Mouse (Mus musculus) intestine, postnatal 0 days (tissue): ENCODE data around the gene Lrrfip2. TPM values are rescaled to one million over a fixed set of nuclear protein-coding genes. Genes with fewer than 3 reads are reported as not detected.

Experiments
- ATAC-seq: fragments of 200-750 bp; cut with Nextera tagmentation; 2 replicates; pipeline ENCODE4 v1.8.0; 2017; ENCODE audit warnings: mild to moderate bottlenecking, moderate TSS enrichment, moderate library complexity
- H3K27ac ChIP-seq: fragments of 300-500 bp; sonication (generic); 2 replicates; pipeline ENCODE4 v1.5.1; 2014; ENCODE audit warnings: mild to moderate bottlenecking, low read depth, low read length, moderate library complexity
- H3K27me3 ChIP-seq: fragments of 300-500 bp; sonication (generic); replicated peaks from 2 replicates; pipeline ENCODE4 v1.6.1; 2014; ENCODE audit warnings: low read length, mixed read lengths; ENCODE audit not compliant: control insufficient read depth, insufficient read depth
- H3K36me3 ChIP-seq: fragments of 300-500 bp; sonication (generic); 2 replicates; pipeline ENCODE4 v1.6.1; 2014; ENCODE audit warnings: mild to moderate bottlenecking, moderate library complexity; ENCODE audit not compliant: control insufficient read depth, insufficient read depth
- H3K4me1 ChIP-seq: fragments of 300-500 bp; sonication (generic); replicated peaks from 2 replicates; pipeline ENCODE4 v1.6.1; 2014; ENCODE audit warnings: antibody characterized with exemption, low read length, mixed read lengths; ENCODE audit not compliant: control insufficient read depth, insufficient read depth
- H3K4me2 ChIP-seq: fragments of 300-500 bp; sonication (generic); replicated peaks from 2 replicates; pipeline ENCODE4 v1.6.1; 2014; ENCODE audit warnings: low read depth, mild to moderate bottlenecking, moderate library complexity
- H3K4me3 ChIP-seq: fragments of 300-500 bp; sonication (generic); 2 replicates; pipeline ENCODE4 v1.5.1; 2014; ENCODE audit warnings: low read depth, low read length
- H3K9ac ChIP-seq: fragments of 300-500 bp; sonication (generic); 2 replicates; pipeline ENCODE4 v1.6.1; 2014; ENCODE audit warnings: mild to moderate bottlenecking, low read depth, low read length
- H3K9me3 ChIP-seq: fragments of 300-500 bp; sonication (generic); 2 replicates; pipeline ENCODE4 v1.6.1; 2016; ENCODE audit warnings: mixed run types; ENCODE audit not compliant: control insufficient read depth
- CTCF ChIP-seq: sonication (generic); IDR thresholded peaks from 2 replicates; pipeline ENCODE4 v1.5.1; 2016; ENCODE audit warnings: low read depth, mild to moderate bottlenecking, control low read depth, antibody characterized with exemption, moderate library complexity
- WGBS: fragments of 180-500 bp; shearing (Covaris S2); extraction: QIAGEN DNeasy Blood & Tissue Kit; methylation state at CpG from one replicate; pipeline ENCODE4 v1.1.7; 2014; 5-methylcytosine and 5-hydroxymethylcytosine counted together
- polyA plus RNA-seq: library from polyadenylated mRNA; unstranded; fragments of >200 nt; fragmentation: Nextera tagmentation; extraction: Ambion mirVana; gene quantifications from 2 replicates; pipeline ENCODE4 v1.2.1, GENCODE M21; 2015

Lrrfip2 gene
- polyA plus RNA-seq, 1 experiment from 2014 or later = 45.1 TPM

GRCm38 (mm10) chr9:111260360-111260985, 143.1 kb downstream of the Lrrfip2 start:
- TF ChIP-seq CTCF = no peak
- no peaks in the 10 kb centered on the region for H3K9me3 ChIP-seq
- no peak overlapping the region for H3K4me3 ChIP-seq
- H3K27me3 ChIP-seq = no peaks in the 10 kb centered on the region
- no peaks in the 10 kb centered on the region for H3K4me1 ChIP-seq
- no peak overlapping the region for H3K9ac ChIP-seq
- 27% methylated on average over 1 of the region's 1 CpGs for WGBS
- H3K4me2 ChIP-seq = no peak overlapping the region
- H3K36me3 ChIP-seq = peaks cover 73% of the 10 kb centered on the region
- ATAC-seq = no peak
- H3K27ac ChIP-seq = no peak overlapping the region

GRCm38 (mm10) chr9:111261356-111261755, 144.0 kb downstream of the Lrrfip2 start:
- no peak overlapping the region for H3K4me3 ChIP-seq
- H3K9ac ChIP-seq = no peak overlapping the region
- H3K9me3 ChIP-seq = no peaks in the 10 kb centered on the region
- H3K4me1 ChIP-seq = no peaks in the 10 kb centered on the region
- 88% methylated on average over 4 of the region's 4 CpGs for WGBS
- H3K27me3 ChIP-seq = no peaks in the 10 kb centered on the region
- no peak overlapping the region for H3K27ac ChIP-seq
- H3K4me2 ChIP-seq = no peak overlapping the region
- H3K36me3 ChIP-seq = peaks cover 71% of the 10 kb centered on the region
- no peak for ATAC-seq
- TF ChIP-seq CTCF = no peak

GRCm38 (mm10) chr9:111267998-111268397, 150.6 kb downstream of the Lrrfip2 start:
- no peaks in the 10 kb centered on the region for H3K4me1 ChIP-seq
- no peaks in the 10 kb centered on the region for H3K27me3 ChIP-seq
- TF ChIP-seq CTCF = no peak
- H3K27ac ChIP-seq = no peak overlapping the region
- over 99% methylated on average over 2 of the region's 2 CpGs for WGBS
- H3K9me3 ChIP-seq = no peaks in the 10 kb centered on the region
- peaks cover 34% of the 10 kb centered on the region for H3K36me3 ChIP-seq
- H3K4me3 ChIP-seq = no peak overlapping the region
- no peak for ATAC-seq
- no peak overlapping the region for H3K4me2 ChIP-seq
- no peak overlapping the region for H3K9ac ChIP-seq

- H3K4me3 ChIP-seq = peak overlapping the region; percentile 70
- no peaks in the 10 kb centered on the region for H3K27me3 ChIP-seq
- ATAC-seq = no peak
- peak overlapping the region; percentile 69 for H3K4me2 ChIP-seq
- peaks cover 23% of the 10 kb centered on the region for H3K36me3 ChIP-seq
- no peaks in the 10 kb centered on the region for H3K9me3 ChIP-seq
- 9% methylated on average over 5 of the region's 5 CpGs for WGBS
- 0 out of 2 replicates have a peak, but pooled peaks cover 5% of the 10 kb centered on the region for H3K4me1 ChIP-seq
- peak overlapping the region; percentile 80 for H3K27ac ChIP-seq
- TF ChIP-seq CTCF = no peak
- H3K9ac ChIP-seq = peak overlapping the region; percentile 67
These were observed 153.2 kb downstream of the Lrrfip2 start for GRCm38 (mm10) chr9:111270606-111271005.

- H3K9me3 ChIP-seq = no peaks in the 10 kb centered on the region
- H3K9ac ChIP-seq = peak overlapping the region; percentile 67
- TF ChIP-seq CTCF = no peak
- H3K4me3 ChIP-seq = peak overlapping the region; percentile 70
- no peaks in the 10 kb centered on the region for H3K27me3 ChIP-seq
- ATAC-seq = peak; percentile 56
- peak overlapping the region; percentile 80 for H3K27ac ChIP-seq
- 0 out of 2 replicates have a peak, but pooled peaks cover 9% of the 10 kb centered on the region for H3K4me1 ChIP-seq
- H3K36me3 ChIP-seq = peaks cover 22% of the 10 kb centered on the region
- H3K4me2 ChIP-seq = peak overlapping the region; percentile 69
- WGBS = 2% methylated on average over 32 of the region's 32 CpGs
These were observed 153.7 kb downstream of the Lrrfip2 start for GRCm38 (mm10) chr9:111271056-111271433.

GRCm38 (mm10) chr9:111271434-111272160, 154.2 kb downstream of the Lrrfip2 start, which contains the start of the genes Mlh1 and Epm2aip1:
Gene Mlh1, minus strand, starts transcription at chr9:111271791.
Gene Epm2aip1, plus strand, starts transcription at chr9:111271929.
- under 1% methylated on average over 64 of the region's 64 CpGs for WGBS
- peak; percentile 98 for ATAC-seq
- peaks cover 17% of the 10 kb centered on the region for H3K36me3 ChIP-seq
- H3K4me2 ChIP-seq = peak within 1 kb of the TSS; percentile 84
- no peaks in the 10 kb centered on the region for H3K9me3 ChIP-seq
- H3K27ac ChIP-seq = peak within 1 kb of the TSS; percentile 96
- H3K27me3 ChIP-seq = no peaks in the 10 kb centered on the region
- H3K9ac ChIP-seq = peak within 1 kb of the TSS; percentile 92
- 0 out of 2 replicates have a peak, but pooled peaks cover 9% of the 10 kb centered on the region for H3K4me1 ChIP-seq
- peak within 1 kb of the TSS; percentile 87 for H3K4me3 ChIP-seq
- peak; percentile 22 for TF ChIP-seq CTCF
